Mouse (Mus musculus): ENCODE results near the gene Irak3. TPM values are rescaled to one million over a fixed set of nuclear protein-coding genes. Genes with fewer than 3 reads are reported as not detected.
"Not testable (repeated sequence)": the region's sequence is repeated elsewhere in the genome, so short reads cannot be mapped to it uniquely, and the experiment has no call there.

Gene Irak3
- total RNA-seq (2015) (75.8 and 77.8 TPM in 2 replicates), total RNA-seq (2017) (30.4 and 35.9 TPM in 2 replicates)

DNA sequence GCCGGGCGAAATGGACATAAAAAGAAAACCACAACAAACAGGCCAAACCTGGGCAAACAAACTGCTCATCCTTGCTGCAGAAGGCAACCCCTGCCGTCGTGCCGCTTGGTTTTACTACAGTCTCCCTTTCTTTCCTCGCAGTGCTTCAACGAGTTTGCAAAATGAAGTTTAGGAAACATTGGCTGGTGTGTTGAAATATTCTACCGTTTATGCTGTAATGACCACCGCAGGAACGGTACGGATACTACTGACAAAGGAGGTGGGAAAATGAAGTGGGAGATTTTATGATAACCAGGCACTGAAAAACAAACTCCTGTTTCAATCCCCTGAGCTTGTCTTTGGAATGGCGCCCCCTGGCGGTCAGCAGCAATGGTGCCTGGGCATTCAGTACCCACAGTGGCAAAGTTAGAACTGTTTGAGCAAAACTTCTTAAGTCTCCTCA lies at the start of gene Irak3:
TSS of gene Irak3 (minus strand) at position 170 of the 442 bp plus-strand sequence.
- ATAC-seq (ENCODE audit: poor library complexity, severe bottlenecking), result peak; percentile 61

DNA sequence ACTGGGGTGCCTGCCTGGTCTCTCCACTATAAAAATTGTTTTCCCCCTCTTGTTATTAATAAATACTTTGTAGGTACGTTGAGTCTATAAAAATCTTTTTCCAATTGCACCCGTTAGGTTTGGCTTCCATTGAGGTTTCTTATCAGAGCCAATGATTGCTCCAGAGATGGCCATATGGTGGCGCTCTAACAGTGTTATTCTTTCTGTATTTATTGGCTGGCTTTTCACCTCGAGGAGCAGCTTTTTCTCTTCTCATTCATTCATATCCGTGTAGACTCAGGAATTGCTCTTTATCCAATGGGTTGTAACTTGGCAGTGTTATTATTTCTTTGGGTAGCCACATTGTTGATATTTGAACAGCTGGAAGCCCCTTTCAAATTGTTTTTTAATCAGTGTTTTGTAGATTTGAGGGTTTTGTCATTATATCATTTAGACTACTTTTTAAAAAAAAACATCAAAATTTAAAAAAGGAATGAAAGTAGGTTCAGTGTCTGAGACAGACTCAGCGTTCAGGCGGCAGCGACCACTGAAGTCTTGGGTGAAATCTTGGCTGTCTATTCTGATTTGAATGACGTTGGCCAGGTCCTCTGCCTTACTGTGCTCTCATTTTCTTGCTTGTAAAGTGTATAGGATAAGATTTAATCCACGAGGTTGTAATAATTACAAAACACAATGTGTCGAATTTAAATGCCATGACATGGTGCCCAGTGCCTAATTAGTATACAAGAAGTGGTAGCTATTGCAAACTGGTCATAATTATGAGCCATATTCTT lies 49.2 kb upstream of the Irak3 start:
- ATAC-seq (ENCODE audit: poor library complexity, severe bottlenecking), result no peak

DNA sequence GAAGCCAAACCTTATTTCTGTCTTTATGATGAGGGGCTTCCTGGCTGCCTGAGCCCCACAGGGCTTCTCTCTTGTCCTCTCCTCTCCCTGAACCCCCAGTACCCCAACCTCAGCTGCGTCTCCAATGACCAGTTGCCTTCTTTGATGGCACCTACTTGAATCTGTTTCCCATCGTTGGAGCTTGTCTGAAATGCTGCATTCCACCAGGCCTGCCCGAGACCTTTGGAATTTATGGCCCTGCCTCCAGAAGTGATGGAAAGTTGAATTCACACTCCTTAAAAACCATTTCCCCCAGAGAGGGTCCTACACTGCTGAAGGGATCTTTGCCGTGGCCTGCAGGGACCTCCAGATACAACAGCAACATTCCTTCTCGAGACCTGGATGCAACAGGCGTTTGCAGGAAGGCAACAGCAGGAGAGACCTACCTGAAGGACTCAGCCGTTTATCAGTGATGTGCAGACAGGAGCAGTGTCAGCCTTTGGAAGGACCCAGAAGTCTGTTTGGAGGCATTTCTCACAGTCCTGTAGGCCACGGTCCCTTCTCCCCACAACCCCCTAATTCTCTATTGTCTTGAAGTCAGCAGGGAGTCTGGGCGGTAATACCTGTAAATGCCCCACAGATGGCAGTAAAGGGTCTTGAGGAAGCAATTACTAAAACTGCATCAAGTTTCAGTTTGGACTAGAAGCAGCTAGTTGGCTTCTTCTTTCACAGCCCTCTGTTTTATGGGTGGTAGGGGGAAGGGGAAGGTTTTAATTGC lies 45.2 kb upstream of the Irak3 start:
- ATAC-seq (ENCODE audit: poor library complexity, severe bottlenecking), result peak; percentile 97

DNA sequence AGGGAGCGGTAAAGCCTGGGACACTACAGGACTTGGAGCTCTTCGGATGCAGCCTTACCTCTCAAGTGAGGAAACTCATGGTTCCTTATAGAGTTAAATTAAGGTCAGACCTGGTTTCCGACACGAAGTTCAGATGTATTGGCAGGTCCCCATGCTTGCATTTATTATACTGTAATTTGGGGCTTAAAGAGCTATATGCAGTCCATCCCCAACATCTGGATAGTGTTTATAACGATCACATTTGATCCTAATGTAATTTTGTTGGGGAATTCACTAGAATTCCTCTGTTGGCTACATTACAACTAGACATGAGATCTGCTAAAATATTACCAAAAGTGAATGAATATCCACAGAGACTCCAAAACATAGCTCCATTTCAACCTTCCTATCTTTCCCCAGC lies 43.8 kb upstream of the Irak3 start:
- no peak for ATAC-seq (ENCODE audit: poor library complexity, severe bottlenecking)

DNA sequence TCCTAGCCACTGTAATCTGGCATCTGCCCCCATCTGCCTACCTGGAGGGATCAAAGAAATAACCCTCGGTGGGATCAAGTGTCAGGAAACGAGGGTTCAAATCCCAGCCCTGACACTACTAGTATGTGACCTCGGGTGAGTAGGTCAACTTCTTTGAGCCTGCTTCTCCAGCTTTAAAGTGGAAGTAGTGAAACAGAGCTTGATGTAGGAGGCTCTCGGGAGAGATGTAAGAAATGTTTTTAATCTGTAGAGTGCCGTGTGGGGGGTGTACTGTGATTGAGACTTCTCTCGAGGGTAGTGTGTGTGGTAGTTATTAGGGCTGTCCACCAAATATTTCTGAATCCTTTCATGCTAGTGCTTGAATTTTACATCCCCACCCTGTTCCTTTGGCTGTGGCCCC lies 40.5 kb upstream of the Irak3 start:
- ATAC-seq (ENCODE audit: poor library complexity, severe bottlenecking), result no peak

DNA sequence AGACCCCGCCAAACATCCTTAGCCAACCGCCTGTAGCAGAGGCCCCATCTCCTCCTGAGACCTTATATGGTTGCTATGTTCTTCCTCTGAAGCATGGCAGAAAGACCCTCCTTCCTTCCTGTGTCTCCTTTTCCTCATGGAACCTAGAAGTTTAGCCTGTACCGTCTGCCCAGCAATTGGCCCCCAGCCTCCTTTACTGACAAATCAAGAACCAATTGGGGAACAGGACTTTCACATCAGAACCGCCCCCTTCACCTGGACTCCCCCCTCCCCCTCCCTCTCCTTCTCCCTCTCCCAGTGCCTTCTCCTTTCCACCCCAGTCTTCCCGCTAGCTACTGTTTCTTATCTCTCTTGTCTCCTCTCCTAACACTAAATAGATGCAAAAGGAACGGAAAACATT lies 37.5 kb upstream of the Irak3 start:
- ATAC-seq (ENCODE audit: poor library complexity, severe bottlenecking), result no peak

DNA sequence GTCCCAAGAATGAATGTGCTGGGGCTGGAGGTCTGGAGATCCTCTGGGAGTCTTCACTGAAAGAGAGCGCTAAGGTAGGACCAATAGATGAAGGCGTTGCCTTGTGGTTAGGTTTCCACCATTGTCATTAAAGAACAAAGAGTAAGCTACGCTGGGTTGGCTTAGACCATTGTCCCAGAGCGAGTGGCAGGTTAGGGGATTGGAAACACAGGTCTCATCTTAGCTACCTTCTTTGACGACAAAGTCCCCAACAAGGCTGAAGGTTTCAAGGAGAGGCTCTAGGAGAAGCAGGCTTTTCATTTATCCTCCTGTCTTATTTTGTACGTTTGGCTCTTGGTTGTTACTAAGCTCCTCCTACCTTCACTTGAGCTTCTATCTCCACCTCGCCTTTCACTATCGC lies 36.3 kb upstream of the Irak3 start:
- no peak for ATAC-seq (ENCODE audit: poor library complexity, severe bottlenecking)

DNA sequence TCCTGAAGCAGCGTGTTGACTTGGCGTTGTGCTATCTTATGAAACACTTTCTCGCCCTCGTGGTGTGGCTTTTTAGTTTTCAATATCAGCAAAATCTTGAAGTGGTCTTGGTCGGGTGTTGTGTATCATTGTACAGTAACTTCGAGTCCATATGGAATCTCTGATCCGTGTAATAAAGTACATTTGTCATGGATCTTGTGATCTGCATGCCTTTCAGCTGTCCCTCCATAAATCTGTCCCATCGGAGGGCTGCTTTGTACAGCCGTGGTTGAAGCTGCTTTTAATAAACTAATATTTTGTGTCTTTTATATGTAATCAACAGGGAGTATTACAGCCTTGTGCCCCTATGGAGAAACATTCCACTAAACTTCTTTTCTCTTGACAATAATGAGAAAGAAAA lies 34.9 kb upstream of the Irak3 start:
- ATAC-seq (ENCODE audit: poor library complexity, severe bottlenecking), result no peak

DNA sequence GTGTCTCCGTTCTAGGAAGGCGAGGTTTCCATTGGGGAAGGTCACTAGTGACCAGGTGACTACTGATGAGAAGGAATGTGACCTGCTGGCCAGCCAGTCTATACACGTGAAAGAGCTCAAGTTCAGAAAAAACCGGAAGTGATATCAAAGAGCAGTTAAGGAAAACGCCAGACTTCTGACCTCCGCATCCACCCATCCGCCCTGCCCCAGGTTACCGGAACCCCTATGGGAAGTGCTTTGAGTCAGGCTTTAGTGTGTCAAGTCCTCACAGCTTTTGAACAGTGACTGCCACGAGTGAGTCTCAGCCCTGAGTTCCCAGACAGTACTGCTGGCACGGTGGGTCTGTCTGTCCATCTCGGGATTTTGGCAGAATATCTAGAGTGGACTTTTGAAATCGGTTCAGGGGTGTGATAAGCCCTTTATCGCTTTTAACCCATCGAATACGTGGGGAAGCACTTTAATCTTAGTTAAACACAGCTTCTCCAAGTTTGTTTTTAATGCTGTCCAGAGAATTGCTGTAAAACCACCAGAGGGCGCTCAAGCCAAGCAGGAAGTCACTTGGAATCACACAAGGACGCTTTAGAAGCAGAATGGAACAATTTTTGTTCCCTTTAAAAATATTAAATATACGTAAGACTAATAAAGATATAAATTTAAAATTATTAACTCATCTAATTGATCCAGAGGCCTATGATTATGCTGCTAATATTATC lies 31.9 kb upstream of the Irak3 start:
- peak; percentile 67 for ATAC-seq (ENCODE audit: poor library complexity, severe bottlenecking)

DNA sequence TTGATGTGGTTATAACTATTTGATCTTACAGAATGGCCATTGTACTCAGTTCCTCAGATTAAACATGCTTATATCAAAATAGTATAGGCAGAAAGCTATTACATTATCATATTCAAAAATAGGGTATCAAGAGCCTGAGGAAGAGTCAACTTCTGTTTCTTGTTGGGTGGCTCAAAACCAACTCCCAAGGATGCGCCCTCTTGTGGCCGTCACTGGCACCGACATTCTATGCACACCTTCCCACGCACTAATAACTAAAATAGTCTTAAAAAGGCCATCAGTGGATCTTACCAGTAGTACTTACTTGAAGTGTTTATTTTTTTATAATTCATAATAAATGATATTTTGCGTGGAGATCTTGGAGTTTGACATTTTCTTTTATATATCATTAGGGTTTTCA lies 29.8 kb upstream of the Irak3 start:
- ATAC-seq (ENCODE audit: poor library complexity, severe bottlenecking), result peak; percentile 60

DNA sequence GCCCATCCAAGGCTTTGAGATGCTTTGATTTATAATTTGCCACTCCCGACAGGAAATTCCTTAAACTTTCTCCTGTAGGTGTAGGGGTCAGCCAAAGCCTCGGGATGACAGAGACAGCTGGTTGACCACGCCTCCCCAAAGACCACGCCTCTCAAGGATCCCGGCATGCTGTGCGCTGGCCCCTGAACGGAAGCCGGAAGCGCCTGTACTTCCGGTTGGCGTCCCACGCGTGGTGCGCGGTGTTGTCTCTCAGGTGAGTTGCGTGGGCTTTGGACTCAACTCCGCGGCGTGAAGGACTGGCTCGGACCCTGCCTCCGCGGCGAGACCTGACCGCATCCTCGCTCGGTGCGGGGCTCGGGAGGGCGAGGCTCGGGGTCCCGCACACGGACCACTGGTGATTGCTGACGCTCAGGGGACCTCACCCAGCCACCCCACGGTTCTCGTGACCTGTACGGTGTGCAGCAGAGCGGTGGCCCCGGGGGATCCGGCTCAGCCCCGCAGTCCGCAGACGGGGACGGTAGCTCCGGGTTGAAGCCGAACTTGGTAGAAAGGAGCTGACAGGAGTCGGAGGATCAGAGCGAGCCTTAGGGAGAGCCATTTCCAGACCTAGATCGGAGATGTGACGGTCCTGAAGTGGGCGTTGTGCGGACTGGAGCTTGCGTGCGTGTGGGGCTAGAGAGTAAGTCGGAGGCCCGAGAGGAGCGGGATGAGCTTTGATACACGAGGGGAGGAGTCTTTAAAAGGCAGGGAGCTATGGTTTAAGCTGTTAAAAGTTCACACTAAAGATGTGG lies 25.1 kb upstream of the Irak3 start, which contains the start of gene Llph:
TSS of gene Llph (plus strand) at position 200 of the 791 bp plus-strand sequence.
- ATAC-seq (ENCODE audit: poor library complexity, severe bottlenecking), result peak; percentile 94

DNA sequence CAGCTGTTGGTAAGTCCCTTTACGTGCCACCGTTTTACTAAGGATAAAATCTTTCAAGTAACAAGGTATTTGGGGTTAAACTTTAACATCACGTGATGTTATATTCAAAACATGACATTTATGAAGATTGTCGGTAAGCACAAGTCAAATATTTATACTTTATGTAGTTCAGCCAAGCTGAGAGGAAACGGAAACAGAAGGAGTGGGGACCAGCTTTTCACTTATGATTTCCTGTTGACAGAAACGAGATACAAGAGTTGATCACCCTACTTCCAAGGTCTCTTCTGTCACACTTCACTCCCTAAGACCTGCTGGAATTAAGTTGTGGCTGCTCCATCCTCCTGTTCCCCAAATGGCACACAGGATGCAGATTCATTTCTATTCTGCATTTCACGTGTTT lies 18.8 kb upstream of the Irak3 start:
- ATAC-seq (ENCODE audit: poor library complexity, severe bottlenecking), result no peak

DNA sequence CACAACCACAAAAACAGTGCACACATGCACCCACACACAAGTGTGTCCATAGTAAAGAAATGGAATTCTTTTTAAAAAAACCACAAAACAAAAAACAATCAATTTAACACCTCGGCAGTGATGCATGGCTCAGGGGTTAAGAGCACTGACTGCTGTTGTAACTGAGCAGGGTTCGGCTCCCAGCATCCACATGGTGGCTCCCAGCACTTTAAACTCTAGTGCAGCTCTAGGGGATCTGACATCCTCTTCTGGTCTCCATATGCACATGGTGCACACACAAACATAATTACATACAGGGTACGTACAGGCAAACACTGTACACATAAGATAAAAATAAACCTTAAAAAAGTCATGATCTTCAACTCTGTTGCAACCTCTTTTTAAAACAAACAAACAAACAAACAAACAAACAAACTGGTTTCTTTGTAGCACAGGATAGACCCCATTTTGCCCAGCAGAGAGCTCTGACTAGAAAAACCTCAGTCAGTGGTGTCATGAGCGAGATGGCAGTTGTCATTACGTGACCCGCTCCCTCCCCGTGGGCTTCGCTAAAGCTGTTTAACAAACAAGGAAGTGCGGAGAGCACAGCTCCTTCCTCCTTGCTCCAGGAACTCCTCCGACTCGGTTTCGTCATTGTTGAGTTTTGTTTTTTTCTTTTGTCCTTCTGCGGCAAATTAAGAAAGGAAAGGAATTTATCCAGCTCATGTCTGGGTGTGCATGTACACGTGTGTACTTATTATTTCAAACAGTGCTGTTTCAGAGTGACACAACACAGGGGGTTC lies 17.8 kb upstream of the Irak3 start:
- ATAC-seq (ENCODE audit: poor library complexity, severe bottlenecking), result peak; percentile 100

DNA sequence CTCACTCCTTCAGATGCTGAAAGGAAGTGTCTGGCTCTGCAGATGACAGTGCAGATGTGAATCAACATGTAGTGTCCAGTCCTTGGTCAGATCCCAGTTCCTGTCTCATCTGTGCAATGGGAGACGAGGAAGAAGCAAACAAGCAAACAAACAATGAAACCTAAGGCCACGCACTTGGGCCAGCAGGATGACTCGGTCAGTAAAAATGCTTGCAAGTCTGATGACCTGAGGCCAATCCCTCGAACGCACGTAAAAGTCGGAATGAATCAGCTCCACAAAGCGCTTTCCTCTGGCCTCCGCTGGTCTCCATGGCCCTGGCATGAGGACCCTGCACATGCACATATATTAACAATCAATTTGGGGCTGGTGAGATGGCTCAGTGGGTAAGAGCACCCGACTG lies 17.1 kb upstream of the Irak3 start:
- ATAC-seq (ENCODE audit: poor library complexity, severe bottlenecking), result no peak

DNA sequence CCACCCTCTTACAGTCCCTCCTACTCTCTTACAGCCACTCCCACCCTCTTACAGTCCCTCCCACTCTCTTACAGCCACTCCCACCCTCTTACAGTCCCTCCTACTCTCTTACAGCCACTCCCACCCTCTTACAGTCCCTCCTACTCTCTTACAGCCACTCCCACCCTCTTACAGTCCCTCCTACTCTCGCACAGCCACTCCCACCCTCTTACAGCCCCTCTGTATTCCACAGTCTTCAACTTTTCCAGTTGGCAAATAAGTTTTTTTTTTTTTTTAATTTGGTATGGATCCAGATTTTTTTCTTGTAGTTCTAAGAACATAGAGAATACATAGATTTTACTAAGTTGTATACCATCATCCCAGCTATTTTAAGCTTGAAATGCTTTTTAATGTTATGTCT lies 15.2 kb upstream of the Irak3 start:
- not testable (repeated sequence) for ATAC-seq (ENCODE audit: poor library complexity, severe bottlenecking)

DNA sequence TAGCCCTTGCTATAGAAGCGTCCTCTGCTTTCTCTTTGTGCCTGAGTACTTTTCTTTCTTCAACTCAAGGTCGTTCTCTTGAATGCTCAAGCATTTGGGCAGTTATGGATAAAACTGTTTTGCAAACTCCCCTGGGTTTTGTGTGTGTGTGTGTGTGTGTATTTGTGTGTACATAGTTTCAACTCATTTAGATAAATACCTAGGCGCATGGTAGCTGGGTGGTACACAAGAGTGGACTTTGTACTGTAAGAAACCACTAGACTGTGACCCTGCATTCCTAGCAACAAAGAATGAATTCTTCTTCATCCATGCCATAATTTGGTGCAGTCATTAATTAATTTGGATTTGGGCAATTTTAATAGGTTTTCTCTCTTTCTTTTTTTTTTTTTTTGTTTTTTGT lies 8.2 kb upstream of the Irak3 start:
- 0 out of 2 replicates have a peak, but pooled peaks have one; percentile 5 for ATAC-seq (ENCODE audit: poor library complexity, severe bottlenecking)

DNA sequence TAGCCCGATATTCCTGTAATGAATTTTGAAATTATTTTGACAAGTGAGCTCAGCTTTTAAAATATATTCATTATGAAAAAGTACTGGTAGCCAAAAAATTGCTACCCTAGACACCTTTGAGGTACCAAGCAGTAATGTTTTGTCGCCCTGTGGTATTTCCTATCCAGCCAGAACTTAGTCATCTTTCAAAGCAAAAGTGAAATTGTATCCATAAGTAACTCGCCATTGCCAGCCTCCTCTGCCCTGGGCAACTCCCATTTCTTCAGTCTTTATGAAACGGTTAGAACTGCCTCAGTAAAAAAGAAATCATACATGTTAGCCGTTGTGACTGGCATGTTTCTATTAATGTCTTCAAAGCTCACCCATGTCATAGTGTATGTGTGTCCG lies 7.6 kb upstream of the Irak3 start:
- ATAC-seq (ENCODE audit: poor library complexity, severe bottlenecking), result peak; percentile 45

DNA sequence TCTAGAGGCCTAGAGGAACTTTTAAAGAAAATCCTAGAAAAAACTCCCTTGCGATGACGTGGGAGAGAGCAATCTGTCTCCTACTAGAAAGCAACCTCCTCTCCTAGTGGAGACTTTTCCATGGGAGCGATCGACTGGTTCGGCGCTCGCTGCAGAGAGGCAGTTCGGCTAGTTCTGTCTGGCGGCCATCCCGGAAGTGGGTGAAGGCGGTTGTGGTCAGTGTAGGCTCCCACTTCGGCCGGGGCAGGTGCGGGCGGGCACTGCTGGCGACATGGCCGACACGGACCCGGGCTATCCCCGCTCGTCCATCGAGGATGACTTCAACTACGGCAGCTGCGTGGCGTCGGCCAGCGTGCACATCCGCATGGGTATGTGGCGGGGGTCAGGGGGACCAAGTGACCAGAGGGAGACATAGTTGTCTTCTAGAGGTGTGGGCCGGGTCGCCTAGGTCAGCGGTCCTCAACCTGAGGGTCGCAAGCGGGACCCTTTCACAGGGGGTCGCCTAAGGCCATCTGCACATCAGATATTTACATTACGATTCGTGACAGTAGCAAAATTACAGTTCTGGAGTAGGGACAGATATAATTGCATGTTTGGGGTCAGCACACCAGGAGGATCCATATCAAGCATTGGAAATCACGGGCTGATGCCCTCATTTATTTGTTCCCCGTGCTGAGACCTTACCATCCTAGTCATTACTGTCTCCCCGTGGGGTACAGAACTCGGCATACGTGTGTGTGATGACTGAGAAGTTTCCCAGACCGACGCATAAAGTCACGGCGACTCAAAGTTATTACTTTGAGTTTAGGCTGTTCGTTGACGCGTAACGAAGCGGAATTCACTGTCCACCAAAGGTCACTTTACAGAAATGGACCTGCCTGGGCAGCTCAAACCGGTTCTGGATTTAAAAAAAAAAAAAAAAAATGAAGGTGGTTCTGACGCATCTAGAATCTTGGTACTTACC lies 6.9 kb upstream of the Irak3 start:
- peak; percentile 94 for ATAC-seq (ENCODE audit: poor library complexity, severe bottlenecking)

DNA sequence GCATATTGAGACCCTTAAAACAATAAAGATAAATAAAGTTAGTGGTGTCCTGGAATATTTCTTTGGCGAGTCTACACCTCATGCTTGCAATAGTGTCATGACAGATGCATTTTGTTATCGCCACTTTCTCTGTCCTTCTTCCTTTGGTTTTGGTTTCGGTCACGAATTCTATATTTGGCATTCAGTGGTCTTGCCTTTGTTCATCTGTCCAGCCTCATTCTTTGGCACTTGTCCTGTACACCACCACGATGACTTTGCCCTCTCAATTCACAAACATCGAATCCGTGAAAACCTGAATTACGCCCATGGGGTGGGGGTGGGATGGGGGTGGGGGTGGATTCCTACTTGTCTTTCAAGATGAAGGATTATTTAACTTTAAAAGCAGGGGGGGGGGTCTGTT lies 6.1 kb upstream of the Irak3 start:
- no peak for ATAC-seq (ENCODE audit: poor library complexity, severe bottlenecking)

All from megakaryocyte, adult 5-6 weeks (primary cell).